Mouse (Mus musculus) lung, postnatal 0 days (tissue): ENCODE measurements around the gene Prox2. TPM values are rescaled to one million over a fixed set of nuclear protein-coding genes. Genes with fewer than 3 reads are reported as not detected.

ENCODE experiments used
- ATAC-seq: fragments of 200-750 bp; cut with Nextera tagmentation; 2 replicates; pipeline ENCODE4 v1.8.0; 2017; ENCODE audit warnings: moderate library complexity
- DNase-seq: peaks from one replicate; pipeline ENCODE4 v3.0.0-alpha.2; 2016; ENCODE audit warnings: low spot score
- H3K27ac ChIP-seq: fragments of 300-500 bp; sonication (generic); 2 replicates; pipeline ENCODE4 v1.5.1; 2014; ENCODE audit warnings: antibody characterized with exemption, mild to moderate bottlenecking, low read length, mixed read lengths
- H3K27me3 ChIP-seq: fragments of 300-500 bp; sonication (generic); replicated peaks from 2 replicates; pipeline ENCODE4 v1.6.1; 2014; ENCODE audit warnings: low read length, mixed read lengths; ENCODE audit not compliant: insufficient read depth
- H3K36me3 ChIP-seq: fragments of 300-500 bp; sonication (generic); 2 replicates; pipeline ENCODE4 v1.6.1; 2014; ENCODE audit warnings: low read length, mixed read lengths; ENCODE audit not compliant: insufficient read depth
- H3K4me1 ChIP-seq: fragments of 300-500 bp; sonication (generic); 2 replicates; pipeline ENCODE4 v1.6.1; 2014; ENCODE audit warnings: antibody characterized with exemption, low read depth, low read length, mixed read lengths; ENCODE audit not compliant: insufficient read depth
- H3K4me2 ChIP-seq: fragments of 300-500 bp; sonication (generic); replicated peaks from 2 replicates; pipeline ENCODE4 v1.6.1; 2014; ENCODE audit warnings: low read depth, mild to moderate bottlenecking, low read length, moderate library complexity, mixed read lengths
- H3K4me3 ChIP-seq: fragments of 300-500 bp; sonication (generic); 2 replicates; pipeline ENCODE4 v1.5.1; 2014; ENCODE audit warnings: low read depth, low read length
- H3K9ac ChIP-seq: fragments of 300-500 bp; sonication (generic); replicated peaks from 2 replicates; pipeline ENCODE4 v1.6.1; 2014; ENCODE audit warnings: low read depth, mild to moderate bottlenecking
- H3K9me3 ChIP-seq: fragments of 300-500 bp; sonication (generic); 2 replicates; pipeline ENCODE4 v1.6.1; 2016; ENCODE audit warnings: low read length, mixed read lengths
- CTCF ChIP-seq: IDR thresholded peaks from 2 replicates; pipeline ENCODE4 v1.5.1; 2016; ENCODE audit warnings: antibody characterized with exemption, mild to moderate bottlenecking
- EP300 ChIP-seq: IDR thresholded peaks from 2 replicates; pipeline ENCODE4 v1.6.1; 2016; ENCODE audit warnings: antibody characterized with exemption, mild to moderate bottlenecking, control low read depth
- WGBS: fragments of 180-500 bp; shearing (Covaris S2); extraction: QIAGEN DNeasy Blood & Tissue Kit; methylation state at CpG from one replicate; pipeline ENCODE4 v1.1.7; 2014; 5-methylcytosine and 5-hydroxymethylcytosine counted together
- polyA plus RNA-seq: library from polyadenylated mRNA; unstranded; fragments of >200 nt; fragmentation: Nextera tagmentation; extraction: Ambion mirVana; gene quantifications from 2 replicates; pipeline ENCODE4 v1.2.1, GENCODE M21; 2015

Prox2 gene
- polyA plus RNA-seq, 1 experiment from 2014 or later, result 3.7 TPM

GRCm38 (mm10) chr12:85051218-85051617, 59.3 kb downstream of the Prox2 start:
- no peak for DNase-seq
- Histone ChIP-seq H3K36me3 (peaks cover 15% of the 10 kb centered on the region), H3K27me3 (no peaks in the 10 kb centered on the region), H3K4me1 (no peaks in the 10 kb centered on the region), H3K4me2 (no peak overlapping the region), H3K9me3 (no peaks in the 10 kb centered on the region), H3K27ac (no peak overlapping the region), H3K4me3 (no peak overlapping the region), H3K9ac (no peak overlapping the region)
- WGBS, result 53% methylated on average over 6 of the region's 6 CpGs
- no peak for ATAC-seq
- TF ChIP-seq CTCF (no peak), EP300 (no peak)

Other genes with a start within 250 kb of the Prox2 start
- gene Ltbp2, start 234.2 kb downstream of the Prox2 start, polyA plus RNA-seq, result 22.4 and 25.7 TPM in 2 replicates
- gene Fcf1, start 139.9 kb downstream of the Prox2 start, polyA plus RNA-seq, result 97.1 and 114 TPM in 2 replicates
- 7.3 and 7.8 TPM in 2 replicates for gene Arel1, start 139.9 kb downstream of the Prox2 start, polyA plus RNA-seq
- gene Ylpm1, start 114.4 kb downstream of the Prox2 start, polyA plus RNA-seq, result 12.3 and 15.8 TPM in 2 replicates
- 70.7 and 72.5 TPM in 2 replicates for gene Dlst, start 74 bp upstream of the Prox2 start, polyA plus RNA-seq
- gene Rps6kl1, start 40.5 kb upstream of the Prox2 start, polyA plus RNA-seq, result 0.82 and 0.83 TPM in 2 replicates
- gene Pgf, start 67.0 kb upstream of the Prox2 start, polyA plus RNA-seq, result 12.7 and 19.0 TPM in 2 replicates
- 58.7 and 64.9 TPM in 2 replicates for gene Eif2b2, start 108.7 kb upstream of the Prox2 start, polyA plus RNA-seq
- 4.2 and 5.0 TPM in 2 replicates for gene Mlh3, start 159.8 kb upstream of the Prox2 start, polyA plus RNA-seq
- gene Acyp1, start 177.7 kb upstream of the Prox2 start, polyA plus RNA-seq, result 54.9 and 68.2 TPM in 2 replicates
- gene Zc2hc1c, start 177.8 kb upstream of the Prox2 start, polyA plus RNA-seq, result 2.6 and 2.7 TPM in 2 replicates
- 11.1 and 11.5 TPM in 2 replicates for gene Nek9, start 228.6 kb upstream of the Prox2 start, polyA plus RNA-seq